8 mouse cellular contexts compared by ENCODE assay signal in the genomic region with DNA sequence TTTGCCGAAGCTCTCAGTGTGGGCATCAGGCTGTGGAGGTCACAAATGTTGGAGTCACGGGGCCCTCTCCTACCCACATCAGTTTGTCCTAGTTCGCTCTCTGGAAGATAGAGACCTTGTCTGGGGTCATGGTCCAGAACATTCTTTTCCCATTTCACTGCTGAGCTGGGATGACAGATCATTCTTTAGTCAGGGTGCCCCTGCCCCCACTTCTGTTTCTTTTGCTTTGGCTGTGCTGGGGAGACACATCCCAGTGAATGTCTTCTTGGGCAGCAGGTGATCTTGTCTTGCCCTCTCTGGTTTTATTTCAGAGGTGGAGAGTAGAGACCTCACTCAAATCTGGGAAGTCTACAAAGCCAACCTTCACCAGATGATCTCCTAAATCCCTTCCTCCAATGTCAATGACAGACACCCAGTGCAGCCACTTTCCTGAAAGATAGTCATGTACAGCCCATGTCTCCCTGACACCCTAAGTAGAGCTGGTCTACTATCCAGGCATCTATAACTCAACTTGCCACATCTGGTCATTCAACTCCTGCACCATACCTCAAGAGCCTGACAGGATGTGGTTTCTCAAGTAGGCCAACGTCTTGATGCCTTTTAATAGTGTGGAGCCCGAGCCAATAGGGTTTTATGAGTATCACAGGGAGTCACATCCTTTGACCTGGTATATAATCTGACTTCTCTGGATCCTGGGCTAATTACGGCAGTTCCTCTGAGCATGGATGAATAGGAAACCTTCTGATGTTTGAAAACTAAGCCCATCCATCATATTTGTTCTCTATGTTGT. TPM values are rescaled to one million over a fixed set of nuclear protein-coding genes. Genes with fewer than 3 reads are reported as not detected.
A peak's percentile ranks its signal among the peaks of the same experiment; 100 is the strongest.
DNase-seq lines count a peak whose midpoint lies in the region; ATAC-seq and TF ChIP-seq lines count a peak whose summit lies in the region.

No protein-coding gene starts in this region.

- H3K4me2 ChIP-seq in liver, postnatal 0 days (ENCODE audit: low read depth, low read length), result no peak overlapping the region
- H3K4me2 ChIP-seq in liver, embryonic 11.5 days, result no peak overlapping the region
- H3K4me2 ChIP-seq in forebrain, embryonic 16.5 days (ENCODE audit: low read length), result peak overlapping the region; percentile 85; the same call in 1 of the 2 replicates
- peak overlapping the region; percentile 81; the same call in 1 of the 2 replicates for H3K4me2 ChIP-seq in midbrain, postnatal 0 days (ENCODE audit: low read depth, low read length, poor library complexity, severe bottlenecking)

- no peak for TF ChIP-seq CTCF in cerebellum, adult 2 months (IDR thresholded peaks at IDR 0.05; ENCODE audit: borderline replicate concordance, insufficient read depth, low read depth, low read length)
- TF ChIP-seq CTCF in liver, postnatal 0 days (IDR thresholded peaks at IDR 0.05; ENCODE audit: low read depth), result no peak
- no peak for TF ChIP-seq CTCF in midbrain, postnatal 0 days (IDR thresholded peaks at IDR 0.05)

- no peak for TF ChIP-seq EP300 in liver, postnatal 0 days (IDR thresholded peaks at IDR 0.05; ENCODE audit: low read depth)

- H3K4me3 ChIP-seq in cerebellum, adult 2 months (replicated peaks; ENCODE audit: insufficient read depth, low read depth, low read length), result peak overlapping the region; percentile 79
- no peak overlapping the region for H3K4me3 ChIP-seq in liver, postnatal 0 days (ENCODE audit: low read depth, low read length)
- no peak overlapping the region for H3K4me3 ChIP-seq in liver, embryonic 11.5 days (ENCODE audit: low read depth, low read length)
- H3K4me3 ChIP-seq in forebrain, embryonic 16.5 days (replicated peaks; ENCODE audit: low read length), result no peak overlapping the region
- no peak overlapping the region for H3K4me3 ChIP-seq in midbrain, postnatal 0 days (ENCODE audit: low read depth, low read length)

- no peak for TF ChIP-seq POLR2A in cerebellum, adult 2 months (IDR thresholded peaks at IDR 0.05; ENCODE audit: borderline replicate concordance, insufficient read depth, low read length)

- no peak for ATAC-seq in cerebellum, adult (ENCODE audit: insufficient number of reproducible peaks, low FRiP score, low TSS enrichment)
- ATAC-seq in liver, postnatal 0 days, result no peak
- ATAC-seq in liver, embryonic 11.5 days (replicated peaks; ENCODE audit: low FRiP score), result no peak
- no peak for ATAC-seq in forebrain, embryonic 16.5 days
- ATAC-seq in midbrain, postnatal 0 days (ENCODE audit: low FRiP score), result no peak

- H3K36me3 ChIP-seq in liver, postnatal 0 days (replicated peaks; ENCODE audit: insufficient read depth, low read length), result no peaks in the 10 kb centered on the region
- no peaks in the 10 kb centered on the region for H3K36me3 ChIP-seq in liver, embryonic 11.5 days (ENCODE audit: control insufficient read depth, insufficient read depth, low read length)
- no peaks in the 10 kb centered on the region for H3K36me3 ChIP-seq in forebrain, embryonic 16.5 days (ENCODE audit: control insufficient read depth, insufficient read depth)
- H3K36me3 ChIP-seq in midbrain, postnatal 0 days (ENCODE audit: insufficient read depth, low read length), result no peaks in the 10 kb centered on the region

- no peaks in the 10 kb centered on the region for H3K9me3 ChIP-seq in liver, postnatal 0 days (ENCODE audit: low read length)
- no peaks in the 10 kb centered on the region for H3K9me3 ChIP-seq in liver, embryonic 11.5 days (ENCODE audit: control insufficient read depth, low read length)
- no peaks in the 10 kb centered on the region for H3K9me3 ChIP-seq in forebrain, embryonic 16.5 days (ENCODE audit: control insufficient read depth, low read length)
- no peaks in the 10 kb centered on the region for H3K9me3 ChIP-seq in midbrain, postnatal 0 days (ENCODE audit: low read length)

- WGBS in cerebellum, adult 2 months, result 91% methylated on average over 6 of the region's 6 CpGs
- WGBS in liver, postnatal 0 days (ENCODE audit: insufficient replicate concordance), result 51% methylated on average over 6 of the region's 6 CpGs
- WGBS in liver, embryonic 11.5 days, result 63% methylated on average over 6 of the region's 6 CpGs
- 91% methylated on average over 6 of the region's 6 CpGs for WGBS in forebrain, embryonic 16.5 days
- WGBS in midbrain, postnatal 0 days, result 85% methylated on average over 6 of the region's 6 CpGs

- peaks cover 4% of the 10 kb centered on the region; the same call in 1 of the 2 replicates for H3K4me1 ChIP-seq in cerebellum, adult 2 months (ENCODE audit: control insufficient read depth, insufficient read depth, low read length)
- H3K4me1 ChIP-seq in liver, postnatal 0 days (ENCODE audit: insufficient read depth), result peaks cover 45% of the 10 kb centered on the region
- H3K4me1 ChIP-seq in liver, embryonic 11.5 days (replicated peaks; ENCODE audit: control insufficient read depth, insufficient read depth, low read length), result peaks cover 30% of the 10 kb centered on the region
- peaks cover 21% of the 10 kb centered on the region for H3K4me1 ChIP-seq in forebrain, embryonic 16.5 days (replicated peaks; ENCODE audit: control insufficient read depth, insufficient read depth, low read length)
- H3K4me1 ChIP-seq in midbrain, postnatal 0 days (ENCODE audit: insufficient read depth, low read length), result no peaks in the 10 kb centered on the region

- H3K27ac ChIP-seq in cerebellum, adult 2 months (ENCODE audit: insufficient read depth, low read length), result peak overlapping the region; percentile 31
- H3K27ac ChIP-seq in liver, postnatal 0 days (ENCODE audit: low read depth), result peak overlapping the region; percentile 89; the same call in 1 of the 2 replicates
- H3K27ac ChIP-seq in liver, embryonic 11.5 days (ENCODE audit: low read depth, low read length), result no peak overlapping the region
- H3K27ac ChIP-seq in forebrain, embryonic 16.5 days (ENCODE audit: low read length), result no peak overlapping the region
- H3K27ac ChIP-seq in midbrain, postnatal 0 days (ENCODE audit: low read depth, low read length), result no peak overlapping the region

- no peaks in the 10 kb centered on the region for H3K27me3 ChIP-seq in cerebellum, adult 2 months (ENCODE audit: control insufficient read depth, insufficient read depth, low read length)
- H3K27me3 ChIP-seq in liver, postnatal 0 days (ENCODE audit: insufficient read depth, low read length), result peaks cover 9% of the 10 kb centered on the region; the same call in 1 of the 2 replicates
- peaks cover 40% of the 10 kb centered on the region for H3K27me3 ChIP-seq in liver, embryonic 11.5 days (replicated peaks; ENCODE audit: control insufficient read depth, insufficient read depth, low read length)
- no peaks in the 10 kb centered on the region for H3K27me3 ChIP-seq in forebrain, embryonic 16.5 days (replicated peaks; ENCODE audit: control insufficient read depth, insufficient read depth, low read length)
- no peaks in the 10 kb centered on the region for H3K27me3 ChIP-seq in midbrain, postnatal 0 days (ENCODE audit: insufficient read depth, low read length)

- H3K9ac ChIP-seq in liver, postnatal 0 days (replicated peaks), result no peak overlapping the region
- no peak overlapping the region for H3K9ac ChIP-seq in liver, embryonic 11.5 days (ENCODE audit: low read depth, low read length)
- H3K9ac ChIP-seq in forebrain, embryonic 16.5 days (replicated peaks; ENCODE audit: low read depth, low read length), result no peak overlapping the region
- H3K9ac ChIP-seq in midbrain, postnatal 0 days (replicated peaks; ENCODE audit: low read length, poor library complexity, severe bottlenecking), result no peak overlapping the region

- DNase-seq in cerebellum, adult 2 months, result no peak
- no peak for DNase-seq in liver, postnatal 0 days
- DNase-seq in liver, embryonic 11.5 days (ENCODE audit: low spot score), result no peak
- no peak for DNase-seq in midbrain, postnatal 0 days (ENCODE audit: low spot score)
- no peak for DNase-seq in urinary bladder, postnatal 4 days (ENCODE audit: low spot score in 2 of 2)
- no peak for DNase-seq in left cerebral cortex, postnatal 14 days (ENCODE audit: low spot score in 2 of 2)

- intact Hi-C loops in left cerebral cortex, postnatal 14 days (cut with DNase I), result no loop called here

RNA-seq across cellular contexts. Expression of gene Gm5148, which starts 0.9 kb away (rescaled TPM):
- polyA plus RNA-seq in cerebellum, adult 2 months (2012; rRNA removed), result 17.5 and 18.4 TPM in 2 replicates
- 3.0 and 4.1 TPM in 2 replicates for polyA plus RNA-seq in liver, postnatal 0 days (2015; fragmentation: Nextera tagmentation; extraction: Ambion mirVana)
- polyA plus RNA-seq in liver, embryonic 11.5 days (2014; fragmentation: Nextera tagmentation; extraction: Ambion mirVana), result 3.7 and 4.8 TPM in 2 replicates
- 5.1 and 6.1 TPM in 2 replicates for polyA plus RNA-seq in forebrain, embryonic 16.5 days (2015; fragmentation: Nextera tagmentation; extraction: Ambion mirVana)
- total RNA-seq in midbrain, postnatal 0 days (2014; rRNA removed), result 13.3 and 15.7 TPM in 2 replicates
- polyA plus RNA-seq in midbrain, postnatal 0 days (2015; fragmentation: Nextera tagmentation; extraction: Ambion mirVana), result 17.5 and 17.8 TPM in 2 replicates
- 1 to 10 TPM; 2.1 to 2.6 TPM for total RNA-seq in left cerebral cortex, postnatal 14 days (2021)

Comparison
In these comparisons a context has a peak if more than half of its experiments do, and no peak if none do; other contexts are left out.
1. H3K27ac ChIP-seq: peak in cerebellum, adult 2 months (single experiment) and liver, postnatal 0 days (single experiment); none in liver, embryonic 11.5 days (single experiment), forebrain, embryonic 16.5 days (single experiment) and midbrain, postnatal 0 days (single experiment).
2. H3K4me2 ChIP-seq: peak in forebrain, embryonic 16.5 days (single experiment) and midbrain, postnatal 0 days (single experiment); none in liver, postnatal 0 days (single experiment) and liver, embryonic 11.5 days (single experiment).